Mouse (Mus musculus): ENCODE measurements around the gene Ndfip2.

Ndfip2 gene

DNA sequence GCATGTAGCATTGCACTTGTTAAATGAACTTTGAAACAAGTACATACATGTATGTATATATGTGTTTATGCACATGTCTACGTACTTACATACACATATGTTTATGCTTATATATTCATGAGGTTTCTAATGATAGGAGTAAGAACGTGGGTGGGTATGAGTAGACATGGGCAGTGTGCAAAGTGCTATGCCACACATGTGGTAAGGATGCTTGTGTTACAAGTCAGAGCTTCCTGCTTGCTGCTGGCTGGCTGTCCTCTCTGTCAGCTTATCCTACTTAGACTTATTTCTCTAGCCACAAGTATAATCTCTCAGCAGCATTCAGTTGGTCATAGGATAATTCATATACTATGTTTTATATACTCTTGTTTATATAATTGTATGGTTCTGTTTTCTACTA lies 29.6 kb downstream of the Ndfip2 start:
- no peak for DNase-seq

DNA sequence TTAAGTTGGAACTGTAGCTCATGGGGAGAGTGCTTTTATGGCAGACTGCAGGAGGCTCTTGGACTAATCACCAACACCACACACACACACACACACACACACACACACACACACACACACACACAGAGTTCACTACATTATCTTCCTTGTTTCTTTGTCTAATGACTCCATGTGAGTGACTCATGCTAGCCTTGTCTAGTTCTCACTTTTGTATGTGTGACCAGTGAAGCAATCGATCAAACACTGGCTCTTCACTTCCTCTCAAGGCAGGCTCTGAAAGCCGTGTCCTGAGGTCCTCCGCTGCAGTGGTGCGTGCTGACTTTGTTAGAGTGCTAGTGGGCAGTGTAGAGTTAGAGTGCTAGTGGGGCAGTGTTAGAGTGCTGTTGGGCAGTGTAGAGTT lies 30.2 kb downstream of the Ndfip2 start:
- peak; percentile 27 for DNase-seq

DNA sequence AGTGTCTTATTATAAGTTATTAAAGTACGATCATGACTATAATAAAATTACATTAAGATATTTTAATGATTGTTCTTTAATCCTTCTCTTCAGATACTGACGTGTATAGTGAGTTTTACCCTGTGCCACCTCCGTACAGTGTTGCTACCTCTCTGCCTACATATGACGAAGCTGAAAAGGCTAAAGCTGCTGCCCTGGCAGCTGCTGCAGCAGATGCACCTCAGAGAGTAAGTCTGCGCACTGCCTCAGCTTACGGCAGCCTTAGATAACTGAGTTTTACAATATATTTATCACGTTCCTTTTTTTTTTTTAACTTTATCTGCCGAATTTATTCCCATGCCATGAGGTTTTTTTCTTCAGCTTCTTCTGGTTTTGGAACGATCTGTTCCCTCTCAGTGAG lies 33.8 kb downstream of the Ndfip2 start:
- peak; percentile 34 for DNase-seq

DNA sequence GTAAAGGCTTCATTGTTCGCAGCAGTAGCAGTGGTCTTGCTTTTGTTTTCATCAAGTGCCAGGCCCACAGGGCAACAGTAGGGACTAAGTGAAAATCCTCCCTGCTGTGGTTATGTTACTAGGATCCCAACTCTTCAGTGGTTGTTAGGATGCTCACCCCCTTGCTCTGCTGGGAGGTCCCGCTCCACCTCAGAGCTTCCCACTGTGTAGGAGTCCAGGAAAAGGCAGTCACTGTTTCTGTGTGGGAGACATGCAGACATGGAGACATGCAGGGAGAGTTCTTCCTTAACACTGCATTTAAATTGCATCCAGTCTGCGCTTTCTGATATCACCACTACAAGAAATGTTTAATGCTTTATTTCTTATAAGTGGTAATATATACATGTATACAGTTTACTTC lies 35.4 kb downstream of the Ndfip2 start:
- no peak for DNase-seq

DNA sequence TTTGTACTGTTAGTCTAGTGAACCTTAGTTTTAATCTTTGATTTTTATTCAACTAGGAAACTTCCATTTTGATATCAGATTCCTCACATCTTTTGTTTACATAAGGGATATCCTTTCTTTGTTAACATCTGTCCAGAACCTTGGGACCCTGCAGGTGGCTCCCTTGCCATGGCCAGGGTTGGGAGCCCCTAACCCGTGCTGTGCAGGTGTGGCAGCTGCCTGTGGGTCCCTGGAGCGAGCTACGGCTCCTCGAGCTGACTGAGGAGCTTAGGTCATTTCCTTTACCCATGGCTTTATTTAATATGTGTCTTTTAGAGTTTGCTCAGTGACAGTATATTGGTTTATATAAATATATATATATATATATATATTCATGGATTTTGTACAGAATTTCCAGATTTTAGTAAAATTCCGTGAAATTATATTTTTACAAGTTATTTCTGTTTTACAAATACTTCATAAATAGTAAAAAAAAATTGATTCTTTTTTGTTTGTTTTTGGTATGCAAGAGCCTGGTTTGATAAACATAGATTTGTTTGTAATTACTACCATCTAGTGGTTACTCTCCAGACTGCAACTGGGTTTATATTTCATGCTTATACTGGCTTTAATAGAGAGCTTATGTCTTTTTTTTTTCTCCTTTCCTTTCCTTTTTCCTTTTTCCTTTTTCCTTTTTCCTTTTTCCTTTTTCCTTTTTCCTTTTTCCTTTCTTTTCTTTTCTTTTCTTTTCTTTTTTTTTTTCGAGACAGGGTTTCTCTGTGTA lies 37.6 kb downstream of the Ndfip2 start:
- DNase-seq, result no peak

DNA sequence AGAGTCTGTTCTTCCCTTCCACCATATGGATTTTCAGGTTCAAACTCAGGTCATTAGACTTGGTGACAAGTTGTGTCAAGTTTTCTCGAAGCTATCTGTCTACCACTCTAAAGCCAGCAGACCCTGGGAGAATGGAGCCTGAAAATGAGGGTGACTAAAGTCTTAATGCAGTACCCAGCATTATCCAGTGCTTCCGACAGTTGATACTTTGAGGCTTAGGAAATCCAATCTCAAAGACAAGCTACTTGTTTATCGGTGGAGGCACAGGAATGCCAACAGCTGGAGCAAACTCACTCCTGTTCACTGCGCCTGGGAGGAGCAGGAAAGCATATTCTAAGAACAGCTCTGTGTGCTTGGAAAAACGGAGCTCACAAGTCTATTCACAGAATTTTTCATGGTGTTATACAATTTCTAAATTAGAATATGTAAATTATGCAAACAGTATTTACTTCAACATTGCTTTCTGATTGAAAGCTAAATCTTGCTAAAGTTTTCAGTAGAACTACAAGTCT lies 41.4 kb downstream of the Ndfip2 start:
- no peak for DNase-seq

DNA sequence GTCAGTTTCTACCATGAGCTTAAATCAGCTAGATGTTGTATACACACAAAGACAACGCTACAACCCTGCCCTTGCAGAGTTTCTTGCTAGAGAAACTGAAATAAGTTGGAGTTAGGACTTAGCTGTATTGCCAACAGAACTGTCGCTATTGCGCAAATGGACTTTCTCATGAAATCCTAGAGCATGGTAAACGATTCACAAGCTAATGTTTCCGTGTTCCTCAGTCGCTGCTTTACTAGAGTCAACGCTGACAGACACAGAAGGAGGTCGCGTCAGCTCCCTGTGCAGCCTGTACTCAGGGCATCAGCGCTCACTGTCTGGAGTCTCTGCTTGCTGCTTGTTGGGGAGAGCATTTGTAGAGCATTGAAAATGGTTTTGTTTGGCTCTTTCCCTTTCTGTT lies 42.2 kb downstream of the Ndfip2 start:
- no peak for DNase-seq

DNA sequence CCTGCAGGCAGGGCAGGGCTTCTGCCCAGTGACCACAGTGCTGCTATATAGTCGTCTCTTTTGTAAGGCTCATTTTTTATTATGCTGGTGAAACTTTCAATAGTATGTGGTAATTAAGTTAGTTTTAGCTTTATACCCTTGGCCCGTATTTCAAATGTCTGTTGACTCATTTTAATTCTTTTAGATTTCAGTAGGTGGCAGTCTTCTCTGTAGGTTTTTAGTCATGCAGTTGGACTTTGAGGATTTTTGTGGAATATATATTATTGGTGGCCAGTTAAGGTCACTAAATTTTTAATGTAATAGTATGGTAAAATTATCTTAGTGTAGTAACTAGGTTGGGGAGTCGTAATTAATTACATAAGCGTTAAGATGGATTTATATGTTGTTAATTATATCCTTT lies 44.3 kb downstream of the Ndfip2 start:
- no peak for DNase-seq

DNA sequence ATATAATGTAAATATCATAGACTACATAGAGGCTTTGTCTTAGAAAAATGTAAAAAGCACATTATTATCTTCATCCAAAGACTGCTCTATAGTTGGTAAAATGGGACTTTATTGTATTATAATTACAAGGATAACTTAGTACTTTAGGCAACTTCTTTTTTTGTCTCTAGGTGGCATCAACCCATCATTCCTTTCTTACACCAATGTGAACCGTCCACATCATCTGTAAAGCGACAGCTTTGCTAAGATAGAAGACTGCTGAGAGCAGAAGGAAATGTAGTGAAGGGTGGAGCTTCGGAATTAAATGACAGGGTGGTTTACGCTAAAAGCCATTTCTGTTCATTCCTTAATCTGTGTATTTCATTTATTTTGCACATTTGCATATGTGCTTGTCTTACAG lies 49.3 kb downstream of the Ndfip2 start:
- no peak for DNase-seq

DNA sequence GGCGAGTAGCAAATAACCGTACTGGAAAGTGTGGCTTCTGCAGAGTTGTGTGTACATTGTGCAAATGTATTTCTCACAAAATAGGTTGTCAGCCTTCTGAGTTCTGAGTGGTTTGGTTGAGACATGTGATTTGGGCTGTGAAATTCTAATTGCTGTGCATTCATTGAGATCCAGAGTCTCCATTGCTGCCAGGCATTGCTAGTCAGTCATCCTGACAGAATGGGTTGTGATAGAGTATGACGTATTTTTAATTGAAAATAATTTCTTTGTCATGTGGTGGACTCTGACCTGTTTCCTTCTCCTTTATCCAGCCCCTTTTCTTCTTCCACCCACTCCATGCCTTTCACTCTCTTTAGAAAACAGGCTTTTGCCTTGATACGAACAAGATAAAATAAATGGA lies 54.0 kb downstream of the Ndfip2 start:
- no peak for DNase-seq

DNA sequence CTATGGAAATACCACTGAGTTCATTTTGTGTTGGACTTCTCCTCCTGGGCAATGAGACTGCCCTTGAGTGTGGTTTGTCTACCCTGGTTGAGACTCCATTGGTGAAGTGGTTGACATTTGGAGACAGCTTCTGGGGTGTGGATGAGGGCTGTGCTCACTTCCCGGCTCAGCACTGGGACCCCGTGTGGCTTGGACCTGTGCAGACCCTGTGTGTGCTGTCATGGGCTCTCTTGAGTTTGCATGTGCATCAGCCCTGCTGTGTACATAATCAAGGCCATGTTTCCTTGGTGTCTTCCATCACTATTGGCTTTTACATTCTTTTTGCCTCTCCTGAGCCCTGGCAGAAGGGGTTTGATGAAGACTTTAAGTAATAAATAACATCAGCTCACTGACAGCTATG lies 54.6 kb downstream of the Ndfip2 start:
- no peak for DNase-seq

DNA sequence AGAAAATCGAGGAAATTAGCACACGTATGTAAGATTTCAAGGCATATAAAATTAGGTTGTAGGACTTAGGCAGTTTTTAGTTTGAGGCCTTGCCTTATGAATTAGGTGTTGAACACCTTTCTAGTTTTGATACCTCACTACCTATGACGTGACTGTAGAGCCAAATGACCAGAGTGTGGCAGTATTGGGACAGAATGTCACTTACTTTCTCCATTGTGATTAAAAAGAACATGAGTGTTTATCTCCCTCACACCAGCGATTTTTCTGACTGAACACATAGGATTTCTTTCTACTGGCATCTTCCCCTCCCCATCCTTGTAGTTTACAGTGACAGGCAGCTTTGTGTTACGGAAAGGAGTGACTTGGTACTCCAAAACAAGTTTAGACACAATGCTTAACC lies 55.5 kb downstream of the Ndfip2 start:
- peak; percentile 41 for DNase-seq

DNA sequence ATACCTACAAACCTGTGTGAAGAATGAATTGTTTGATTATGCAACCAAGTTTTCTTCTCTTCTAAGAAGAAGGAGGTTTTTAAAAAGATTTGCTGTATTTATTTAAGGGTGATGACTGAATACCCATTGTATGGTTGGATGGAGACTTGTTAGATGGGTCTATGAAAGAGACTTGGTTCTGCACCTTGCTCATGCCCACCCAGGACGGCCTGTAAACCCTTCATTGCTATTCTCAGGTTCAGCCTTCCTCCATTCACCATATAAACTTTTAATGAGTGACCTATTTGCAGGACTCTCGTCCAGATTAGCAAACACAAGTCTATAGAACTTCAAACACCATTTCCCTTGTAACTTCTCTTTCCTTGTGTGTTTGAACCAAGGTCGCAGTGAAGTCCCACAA lies 63.3 kb downstream of the Ndfip2 start:
- DNase-seq, result no peak

DNA sequence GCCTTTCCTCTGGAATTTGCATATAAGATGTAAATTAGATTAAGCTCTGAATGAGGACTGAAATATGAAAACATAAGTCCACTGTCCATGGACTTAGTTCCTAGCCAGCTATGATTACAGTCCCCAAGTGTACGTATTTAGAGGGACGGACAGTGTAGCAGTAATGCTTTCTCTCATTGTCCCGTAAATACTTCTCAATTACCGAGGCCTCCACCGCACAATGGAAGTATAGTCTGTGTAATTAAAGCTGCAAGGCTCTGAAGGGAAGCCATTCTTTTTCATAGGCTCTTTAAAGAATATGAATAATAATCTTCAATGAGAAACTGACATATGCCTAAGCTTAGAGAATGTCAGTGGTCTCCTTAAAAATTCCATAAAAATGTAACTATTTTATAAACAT lies 64.5 kb downstream of the Ndfip2 start:
- no peak for DNase-seq

DNA sequence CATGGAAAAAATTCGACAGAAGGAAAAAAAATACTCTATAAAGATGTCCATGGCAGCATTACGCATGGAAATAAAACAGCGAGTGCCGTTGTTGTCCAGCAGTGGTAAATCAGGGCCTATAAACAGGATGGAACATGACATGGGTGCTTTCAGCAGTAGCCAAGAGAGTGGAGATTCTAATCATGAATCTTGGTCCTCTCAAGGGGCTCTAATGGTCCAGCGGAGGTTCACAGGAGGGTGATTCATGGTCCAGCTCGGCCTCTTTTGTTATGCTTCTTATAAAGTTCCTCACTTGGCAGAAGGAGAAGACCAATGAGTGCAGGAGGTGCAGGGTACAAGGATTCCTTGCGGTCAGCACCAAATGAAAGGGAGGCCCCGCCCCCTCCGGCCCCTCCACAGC lies 65.1 kb downstream of the Ndfip2 start:
- no peak for DNase-seq

DNA sequence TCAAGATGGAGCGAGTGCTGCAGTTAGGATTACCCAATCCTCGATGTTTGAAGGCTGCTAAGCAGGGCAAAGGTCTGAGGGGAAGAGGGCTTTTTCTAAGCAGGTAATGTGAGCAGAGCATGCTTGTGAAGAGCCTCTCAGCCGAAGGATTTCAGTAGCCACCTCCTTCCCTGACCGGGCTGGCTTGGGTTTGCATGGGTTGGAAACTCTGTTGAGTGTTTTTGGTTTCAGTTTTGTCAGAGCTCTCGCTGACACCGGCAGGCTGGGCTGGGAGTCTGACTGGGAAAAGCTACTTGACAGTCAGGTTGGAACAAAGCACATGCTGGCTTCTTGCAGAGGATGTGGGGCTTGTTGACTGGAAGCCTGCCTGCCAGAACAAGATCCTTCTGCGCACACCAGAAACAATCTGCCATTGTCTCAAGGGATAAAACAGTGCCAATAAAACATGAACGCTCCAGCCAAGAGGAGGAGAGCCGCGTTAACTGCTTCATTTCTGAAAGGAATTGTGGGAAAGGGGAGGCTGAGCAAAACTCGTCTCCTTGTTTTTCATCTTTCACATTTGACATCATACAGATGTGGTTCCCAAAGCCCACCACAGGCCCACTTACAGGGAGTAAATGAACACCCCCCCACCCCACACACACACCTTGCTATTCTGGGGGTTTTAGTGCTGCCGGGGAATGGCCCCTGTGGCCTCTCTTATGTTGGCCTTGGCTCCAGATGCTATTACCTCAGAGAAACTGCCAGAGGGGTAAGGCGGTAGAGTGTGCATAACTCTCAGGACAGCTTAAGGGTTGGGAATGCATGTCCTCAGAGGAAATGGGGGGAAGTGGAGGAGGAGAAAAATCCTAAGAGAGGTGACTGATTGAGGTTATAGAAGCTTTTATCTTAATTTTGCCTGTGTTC lies 70.3 kb downstream of the Ndfip2 start:
- peak; percentile 90 for DNase-seq

DNA sequence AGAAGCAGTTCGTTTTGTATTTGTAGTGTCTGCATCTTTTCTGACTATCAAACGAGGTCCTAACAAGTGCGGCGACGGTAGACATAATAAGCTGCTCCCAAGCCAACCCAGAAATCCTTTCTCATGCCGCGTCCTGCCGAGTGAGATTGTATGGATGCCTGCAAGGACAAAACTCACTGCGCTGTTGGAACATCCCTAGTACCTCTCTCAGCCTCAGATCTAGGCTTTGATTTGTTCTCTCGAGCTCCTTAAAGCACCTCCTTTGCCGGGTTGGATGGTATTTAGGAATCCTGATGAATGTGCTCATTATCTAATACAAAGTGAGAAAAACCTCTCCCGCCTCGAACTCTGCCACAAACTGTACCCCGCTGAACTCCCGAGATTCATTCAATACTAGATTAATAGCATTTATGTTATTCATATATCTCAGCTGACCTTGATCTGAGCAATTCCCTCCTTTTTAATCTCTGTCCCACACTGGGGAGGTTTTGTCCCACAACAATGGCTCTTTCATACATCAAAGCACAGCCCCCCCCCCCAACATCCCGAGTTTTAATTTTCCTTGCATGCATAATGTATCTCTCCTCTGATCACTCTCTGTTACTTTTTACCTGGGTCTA lies 75.2 kb downstream of the Ndfip2 start:
- DNase-seq, result peak; percentile 66

DNA sequence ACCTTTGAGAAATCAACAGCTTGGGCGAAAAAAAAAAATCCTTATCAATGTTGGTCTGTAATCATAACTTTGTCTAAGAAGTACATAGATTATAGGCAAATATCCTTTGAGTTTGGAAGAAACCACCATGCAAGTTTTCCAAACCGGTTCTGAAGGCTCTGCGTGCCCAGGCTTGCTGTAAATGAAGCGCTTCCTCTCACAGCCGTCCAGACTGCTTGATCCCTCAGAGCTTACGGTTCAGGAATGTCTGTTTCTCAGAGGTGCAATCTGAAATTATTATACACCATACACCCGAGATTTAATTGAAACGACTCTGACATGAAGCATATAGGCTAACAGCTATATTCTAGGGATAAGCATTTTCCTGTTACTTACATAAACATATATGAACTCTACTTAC lies 83.4 kb downstream of the Ndfip2 start:
- DNase-seq, result no peak

DNA sequence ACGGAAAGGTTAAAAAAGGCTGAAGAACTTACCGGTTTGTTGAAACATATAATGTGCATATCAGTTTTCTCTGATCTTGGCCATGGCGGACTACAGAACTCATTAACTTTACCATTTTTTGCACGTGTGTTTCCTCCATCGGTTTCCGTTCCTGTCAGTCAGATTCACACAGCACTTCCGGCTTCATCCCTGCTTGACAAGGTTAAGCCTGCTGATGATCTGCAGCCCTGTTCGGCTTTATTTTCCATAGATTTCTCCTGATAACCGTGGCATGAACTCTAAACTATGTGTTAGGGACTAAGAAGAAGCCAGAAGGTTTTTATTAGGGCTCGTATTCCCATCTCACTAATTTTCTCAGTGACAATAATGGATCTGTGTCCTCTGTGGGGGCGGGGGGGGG lies 95.7 kb downstream of the Ndfip2 start:
- no peak for DNase-seq
